Mouse (Mus musculus): Measurements from ENCODE around the gene Pip4k2c.

Pip4k2c gene

GRCm38 (mm10) chr10:127188079-127188453 lies 23.3 kb downstream of the Pip4k2c start:
- no peak for DNase-seq

- no peak for DNase-seq
These were observed 23.9 kb downstream of the Pip4k2c start for GRCm38 (mm10) chr10:127187371-127188078.

GRCm38 (mm10) chr10:127186451-127186850 lies 24.9 kb downstream of the Pip4k2c start:
- no peak for DNase-seq

- DNase-seq: no peak
These were observed 25.9 kb downstream of the Pip4k2c start for GRCm38 (mm10) chr10:127185506-127185905.

- no peak for DNase-seq
These were observed 26.3 kb downstream of the Pip4k2c start for GRCm38 (mm10) chr10:127185101-127185500.

GRCm38 (mm10) chr10:127183759-127184158 lies 27.6 kb downstream of the Pip4k2c start:
- DNase-seq: no peak

GRCm38 (mm10) chr10:127182624-127183023 lies 28.8 kb downstream of the Pip4k2c start:
- DNase-seq: no peak

GRCm38 (mm10) chr10:127181566-127181965 lies 29.8 kb downstream of the Pip4k2c start:
- no peak for DNase-seq

- no peak for DNase-seq
These were observed 30.7 kb downstream of the Pip4k2c start for GRCm38 (mm10) chr10:127180695-127181047.

GRCm38 (mm10) chr10:127179871-127180694 lies 31.3 kb downstream of the Pip4k2c start, which contains the start of gene Slc26a10:
Slc26a10 (minus strand) TSS chr10:127180645.
- DNase-seq: no peak

- DNase-seq: no peak
These were observed 32.9 kb downstream of the Pip4k2c start for GRCm38 (mm10) chr10:127178286-127179027.

- DNase-seq: no peak
These were observed 33.7 kb downstream of the Pip4k2c start for GRCm38 (mm10) chr10:127177719-127178118.

- DNase-seq: no peak
These were observed 34.1 kb downstream of the Pip4k2c start for GRCm38 (mm10) chr10:127177235-127177634.

GRCm38 (mm10) chr10:127176756-127177155 lies 34.6 kb downstream of the Pip4k2c start:
- no peak for DNase-seq

- DNase-seq: no peak
These were observed 35.2 kb downstream of the Pip4k2c start for GRCm38 (mm10) chr10:127176228-127176627.

GRCm38 (mm10) chr10:127174170-127174569 lies 37.2 kb downstream of the Pip4k2c start:
- no peak for DNase-seq

- no peak for DNase-seq
These were observed 38.0 kb downstream of the Pip4k2c start for GRCm38 (mm10) chr10:127173148-127174065.

- DNase-seq: no peak
These were observed 39.7 kb downstream of the Pip4k2c start for GRCm38 (mm10) chr10:127171631-127172200.

- DNase-seq: peak; percentile 73 to 85
These were observed 40.5 kb downstream of the Pip4k2c start for GRCm38 (mm10) chr10:127170837-127171272.

- DNase-seq: no peak
These were observed 41.4 kb downstream of the Pip4k2c start for GRCm38 (mm10) chr10:127170002-127170401.

GRCm38 (mm10) chr10:127167614-127168192 lies 43.7 kb downstream of the Pip4k2c start:
- DNase-seq: no peak
